11 mouse cellular contexts compared by ENCODE assay signal in the genomic region with DNA sequence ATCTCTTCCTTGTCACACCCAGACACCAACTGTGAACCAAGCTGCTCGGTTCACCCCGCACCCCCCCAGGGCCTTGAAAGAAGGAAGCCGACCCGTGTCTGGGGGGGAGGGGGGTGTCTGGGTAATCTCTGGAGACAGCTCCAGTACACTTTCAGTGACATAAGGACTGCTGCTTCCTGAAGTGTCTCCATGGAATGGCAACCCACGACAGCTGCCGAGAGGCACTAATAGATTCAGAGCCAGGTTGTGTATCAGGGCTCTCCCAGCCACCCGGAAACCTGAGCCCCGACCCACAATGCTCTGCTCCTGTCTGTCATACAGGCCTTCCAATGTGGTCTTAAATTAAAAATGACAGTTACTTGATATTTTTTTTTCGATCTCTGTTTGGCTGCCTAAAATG. TPM values are rescaled to one million over a fixed set of nuclear protein-coding genes. Genes with fewer than 3 reads are reported as not detected.
DNase-seq lines count a peak whose midpoint lies in the region; ATAC-seq and TF ChIP-seq lines count a peak whose summit lies in the region.
"Had no signal": no experiment of that assay in that cellular context is flagged by ENCODE, and none has a peak within 500 bp of the region (broad histone marks: within the 10 kb centered on the region; RNA-seq: fewer than 3 reads in every experiment).

No protein-coding gene starts in this region.

- TF ChIP-seq CTCF in lung, embryonic 14.5 days (IDR thresholded peaks at IDR 0.05; ENCODE audit: low read depth), result no peak

- H3K27me3 ChIP-seq in forebrain, embryonic 14.5 days (replicated peaks; ENCODE audit: control insufficient read depth, insufficient read depth, low read length), result no peaks in the 10 kb centered on the region
- no peaks in the 10 kb centered on the region for H3K27me3 ChIP-seq in forebrain, embryonic 10.5 days (ENCODE audit: poor library complexity, severe bottlenecking)
- no peaks in the 10 kb centered on the region for H3K27me3 ChIP-seq in lung, embryonic 14.5 days (ENCODE audit: insufficient read depth, low read length)
- H3K27me3 ChIP-seq in hindbrain, embryonic 10.5 days (ENCODE audit: insufficient read depth, poor library complexity, severe bottlenecking), result no peaks in the 10 kb centered on the region
- no peaks in the 10 kb centered on the region for H3K27me3 ChIP-seq in liver, embryonic 11.5 days (replicated peaks; ENCODE audit: control insufficient read depth, insufficient read depth, low read length)
- H3K27me3 ChIP-seq: limb, embryonic 12.5 days had no signal

- no peaks in the 10 kb centered on the region for H3K4me1 ChIP-seq in forebrain, embryonic 14.5 days (ENCODE audit: control insufficient read depth, insufficient read depth, low read length)
- H3K4me1 ChIP-seq in forebrain, embryonic 10.5 days, result no peaks in the 10 kb centered on the region
- peaks cover 16% of the 10 kb centered on the region for H3K4me1 ChIP-seq in lung, embryonic 14.5 days (ENCODE audit: insufficient read depth)
- peaks cover 12% of the 10 kb centered on the region; the same call in 1 of the 2 replicates for H3K4me1 ChIP-seq in hindbrain, embryonic 10.5 days (replicated peaks)
- H3K4me1 ChIP-seq in liver, embryonic 11.5 days (replicated peaks; ENCODE audit: control insufficient read depth, insufficient read depth, low read length), result no peaks in the 10 kb centered on the region

- H3K36me3 ChIP-seq in forebrain, embryonic 14.5 days (ENCODE audit: control insufficient read depth, insufficient read depth, low read length), result peaks cover 84% of the 10 kb centered on the region
- H3K36me3 ChIP-seq in forebrain, embryonic 10.5 days (replicated peaks), result peaks cover 97% of the 10 kb centered on the region
- peaks cover 72% of the 10 kb centered on the region for H3K36me3 ChIP-seq in lung, embryonic 14.5 days (ENCODE audit: insufficient read depth)
- peaks cover 97% of the 10 kb centered on the region for H3K36me3 ChIP-seq in hindbrain, embryonic 10.5 days
- H3K36me3 ChIP-seq in liver, embryonic 11.5 days (ENCODE audit: control insufficient read depth, insufficient read depth, low read length), result peaks cover 7% of the 10 kb centered on the region; the same call in 1 of the 2 replicates

- 78% methylated on average over 9 of the region's 9 CpGs for WGBS in forebrain, embryonic 14.5 days
- WGBS in forebrain, embryonic 10.5 days, result 87% methylated on average over 9 of the region's 9 CpGs
- 20% methylated on average over 9 of the region's 9 CpGs for WGBS in lung, embryonic 14.5 days
- 64% methylated on average over 9 of the region's 9 CpGs for WGBS in hindbrain, embryonic 10.5 days
- 72% methylated on average over 9 of the region's 9 CpGs for WGBS in liver, embryonic 11.5 days

- no peak overlapping the region for H3K4me3 ChIP-seq in forebrain, embryonic 14.5 days (ENCODE audit: low read depth, low read length)
- H3K4me3 ChIP-seq in forebrain, embryonic 10.5 days, result no peak overlapping the region
- H3K4me3 ChIP-seq in lung, embryonic 14.5 days (ENCODE audit: low read depth, low read length), result no peak overlapping the region
- no peak overlapping the region for H3K4me3 ChIP-seq in hindbrain, embryonic 10.5 days
- no peak overlapping the region for H3K4me3 ChIP-seq in liver, embryonic 11.5 days (ENCODE audit: low read depth, low read length)
- H3K4me3 ChIP-seq: limb, embryonic 12.5 days had no signal

- peak; percentile 69; the same call in 1 of the 2 replicates for ATAC-seq in forebrain, embryonic 14.5 days
- ATAC-seq in lung, embryonic 14.5 days (ENCODE audit: insufficient read depth), result peak; percentile 25; the same call in 1 of the 2 replicates
- no peak for ATAC-seq in liver, embryonic 11.5 days (replicated peaks; ENCODE audit: low FRiP score)

- H3K27ac ChIP-seq in forebrain, embryonic 14.5 days (ENCODE audit: low read depth, low read length), result 0 out of 2 replicates have a peak overlapping the region, but pooled peaks have one; percentile 21
- no peak overlapping the region for H3K27ac ChIP-seq in forebrain, embryonic 10.5 days
- peak overlapping the region; percentile 24; the same call in 1 of the 2 replicates for H3K27ac ChIP-seq in lung, embryonic 14.5 days (ENCODE audit: low read depth)
- H3K27ac ChIP-seq in hindbrain, embryonic 10.5 days, result no peak overlapping the region
- H3K27ac ChIP-seq in liver, embryonic 11.5 days (ENCODE audit: low read depth, low read length), result no peak overlapping the region

- no peaks in the 10 kb centered on the region for H3K9me3 ChIP-seq in forebrain, embryonic 14.5 days (replicated peaks; ENCODE audit: control insufficient read depth, low read length)
- no peaks in the 10 kb centered on the region for H3K9me3 ChIP-seq in forebrain, embryonic 10.5 days
- no peaks in the 10 kb centered on the region for H3K9me3 ChIP-seq in lung, embryonic 14.5 days (ENCODE audit: low read depth, low read length)
- H3K9me3 ChIP-seq in hindbrain, embryonic 10.5 days, result no peaks in the 10 kb centered on the region
- H3K9me3 ChIP-seq in liver, embryonic 11.5 days (ENCODE audit: control insufficient read depth, low read length), result no peaks in the 10 kb centered on the region
- H3K9me3 ChIP-seq: limb, embryonic 12.5 days had no signal

- DNase-seq in forebrain, embryonic 14.5 days (ENCODE audit: low spot score), result peak; percentile 30
- DNase-seq in forebrain, embryonic 10.5 days (ENCODE audit: extremely low spot score, low spot score), result no peak
- DNase-seq in lung, embryonic 14.5 days, result peak; percentile 47
- DNase-seq in lung, adult 18-20 months, result no peak
- peak; percentile 42 for DNase-seq in hindbrain, embryonic 10.5 days (ENCODE audit: low spot score)
- peak; percentile 53 for DNase-seq in retina, embryonic 14.5 days (ENCODE audit: low spot score)
- DNase-seq in liver, embryonic 11.5 days (ENCODE audit: low spot score), result no peak
- no peak for DNase-seq in layer of hippocampus, adult 8-10 months (ENCODE audit: low spot score in 2 of 2)
- DNase-seq: kidney, postnatal 25 days had no signal

- no peak overlapping the region for H3K9ac ChIP-seq in forebrain, embryonic 14.5 days (ENCODE audit: low read length)
- no peak overlapping the region for H3K9ac ChIP-seq in lung, embryonic 14.5 days
- H3K9ac ChIP-seq in liver, embryonic 11.5 days (ENCODE audit: low read depth, low read length), result no peak overlapping the region
- H3K9ac ChIP-seq: limb, embryonic 12.5 days had no signal

- H3K4me2 ChIP-seq in forebrain, embryonic 14.5 days (ENCODE audit: low read length), result no peak overlapping the region
- H3K4me2 ChIP-seq in lung, embryonic 14.5 days, result no peak overlapping the region
- H3K4me2 ChIP-seq in liver, embryonic 11.5 days, result no peak overlapping the region
- H3K4me2 ChIP-seq: limb, embryonic 12.5 days had no signal

RNA-seq across cellular contexts. Expression of gene Gns, which starts 21.5 kb away (rescaled TPM):
- 27.3 and 33.7 TPM in 2 replicates for polyA plus RNA-seq in forebrain, embryonic 14.5 days (2014; fragmentation: Nextera tagmentation; extraction: Ambion mirVana)
- polyA plus RNA-seq in forebrain, embryonic 10.5 days (2016; fragmentation: Nextera tagmentation; extraction: Ambion mirVana), result 34.9 and 37.6 TPM in 2 replicates
- 46.9 and 47.0 TPM in 2 replicates for polyA plus RNA-seq in lung, embryonic 14.5 days (2014; fragmentation: Nextera tagmentation; extraction: Ambion mirVana)
- 39.5 and 39.9 TPM in 2 replicates for polyA plus RNA-seq in hindbrain, embryonic 10.5 days (2016; fragmentation: Nextera tagmentation; extraction: Ambion mirVana)
- 31.2 and 31.6 TPM in 2 replicates for polyA plus RNA-seq in liver, embryonic 11.5 days (2014; fragmentation: Nextera tagmentation; extraction: Ambion mirVana)
- 100 to 1,000 TPM in 2 of 4 experiments, 10 to 100 TPM in 2; 86.0 to 149 (median 114) TPM for total RNA-seq in layer of hippocampus, adult 8-10 months (2022)

RNA-seq across cellular contexts. Expression of gene Tbc1d30, which starts 35.3 kb away (rescaled TPM):
- polyA plus RNA-seq in forebrain, embryonic 14.5 days (2014; fragmentation: Nextera tagmentation; extraction: Ambion mirVana), result 9.3 and 12.0 TPM in 2 replicates
- 1.5 and 1.6 TPM in 2 replicates for polyA plus RNA-seq in forebrain, embryonic 10.5 days (2016; fragmentation: Nextera tagmentation; extraction: Ambion mirVana)
- polyA plus RNA-seq in lung, embryonic 14.5 days (2014; fragmentation: Nextera tagmentation; extraction: Ambion mirVana), result 1.7 and 2.5 TPM in 2 replicates
- polyA plus RNA-seq in hindbrain, embryonic 10.5 days (2016; fragmentation: Nextera tagmentation; extraction: Ambion mirVana), result 3.1 and 4.1 TPM in 2 replicates
- 0.27 and 0.78 TPM in 2 replicates for polyA plus RNA-seq in liver, embryonic 11.5 days (2014; fragmentation: Nextera tagmentation; extraction: Ambion mirVana)
- total RNA-seq in layer of hippocampus, adult 8-10 months (2022), result 10 to 100 TPM; 38.6 to 44.0 (median 40.6) TPM
- polyA plus RNA-seq: C2C12 had no signal

Comparison
In these comparisons a context has a peak if more than half of its experiments do, and no peak if none do; other contexts are left out.
1. DNase-seq: peak in forebrain, embryonic 14.5 days (single experiment), lung, embryonic 14.5 days (single experiment), hindbrain, embryonic 10.5 days (single experiment) and retina, embryonic 14.5 days (single experiment); none in forebrain, embryonic 10.5 days (single experiment), lung, adult 18-20 months (0 of 2), liver, embryonic 11.5 days (single experiment) and layer of hippocampus, adult 8-10 months (0 of 2).
2. H3K27ac ChIP-seq: peak in forebrain, embryonic 14.5 days (single experiment) and lung, embryonic 14.5 days (single experiment); none in forebrain, embryonic 10.5 days (single experiment), hindbrain, embryonic 10.5 days (single experiment) and liver, embryonic 11.5 days (single experiment).